Mouse (Mus musculus): ENCODE results near the gene Plcl1. TPM values are rescaled to one million over a fixed set of nuclear protein-coding genes. Genes with fewer than 3 reads are reported as not detected.

Plcl1 gene
- polyA plus RNA-seq, 1 experiment from 2014 or later, result 3.8 TPM

DNA sequence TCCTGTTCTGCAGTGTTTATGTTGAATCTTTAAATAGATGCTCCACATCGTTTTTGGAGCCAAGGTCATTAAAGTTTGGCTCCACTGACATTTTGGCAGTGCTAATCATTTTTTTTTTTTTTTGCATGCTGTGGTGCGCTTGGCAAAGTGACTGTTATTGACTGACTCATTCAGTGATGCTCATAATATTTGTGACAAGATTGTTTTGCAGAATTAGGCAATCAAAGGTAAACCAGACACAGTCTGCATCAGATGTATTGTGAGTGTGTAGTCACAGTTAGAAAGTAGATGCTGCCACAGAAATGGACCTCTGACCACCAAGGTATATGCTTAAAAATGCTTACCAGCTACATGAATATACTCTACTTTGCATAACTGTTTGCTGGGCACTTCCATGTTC, 21.9 kb downstream of the Plcl1 start:
- H3K27ac ChIP-seq (ENCODE audit: low read length), result no peak overlapping the region
- H3K9ac ChIP-seq (replicated peaks; ENCODE audit: low read depth, low read length), result no peak overlapping the region
- H3K4me3 ChIP-seq (ENCODE audit: low read depth, low read length), result no peak overlapping the region
- WGBS, result 64% methylated on average over 2 of the region's 2 CpGs
- H3K27me3 ChIP-seq (ENCODE audit: control insufficient read depth, insufficient read depth, low read length), result no peaks in the 10 kb centered on the region
- no peaks in the 10 kb centered on the region for H3K4me1 ChIP-seq (ENCODE audit: control insufficient read depth, insufficient read depth, low read length)
- ATAC-seq (ENCODE audit: insufficient number of reproducible peaks, insufficient read depth, low FRiP score, low read depth), result no peak
- no peaks in the 10 kb centered on the region for H3K36me3 ChIP-seq (ENCODE audit: control insufficient read depth, insufficient read depth, low read length)
- H3K9me3 ChIP-seq (ENCODE audit: control insufficient read depth, low read depth, low read length), result no peaks in the 10 kb centered on the region
- H3K4me2 ChIP-seq (replicated peaks; ENCODE audit: low read depth, low read length), result no peak overlapping the region

GRCm38 (mm10) chr1:55429051-55429450, 23.3 kb downstream of the Plcl1 start:
- ATAC-seq (ENCODE audit: insufficient number of reproducible peaks, insufficient read depth, low FRiP score, low read depth), result no peak
- WGBS, result 79% methylated on average over 2 of the region's 2 CpGs
- Histone ChIP-seq H3K4me2 (replicated peaks; ENCODE audit: low read depth, low read length) (no peak overlapping the region), H3K4me1 (ENCODE audit: control insufficient read depth, insufficient read depth, low read length) (no peaks in the 10 kb centered on the region), H3K4me3 (ENCODE audit: low read depth, low read length) (no peak overlapping the region), H3K9me3 (ENCODE audit: control insufficient read depth, low read depth, low read length) (no peaks in the 10 kb centered on the region), H3K9ac (replicated peaks; ENCODE audit: low read depth, low read length) (no peak overlapping the region), H3K36me3 (ENCODE audit: control insufficient read depth, insufficient read depth, low read length) (no peaks in the 10 kb centered on the region), H3K27me3 (ENCODE audit: control insufficient read depth, insufficient read depth, low read length) (no peaks in the 10 kb centered on the region), H3K27ac (ENCODE audit: low read length) (no peak overlapping the region)

DNA sequence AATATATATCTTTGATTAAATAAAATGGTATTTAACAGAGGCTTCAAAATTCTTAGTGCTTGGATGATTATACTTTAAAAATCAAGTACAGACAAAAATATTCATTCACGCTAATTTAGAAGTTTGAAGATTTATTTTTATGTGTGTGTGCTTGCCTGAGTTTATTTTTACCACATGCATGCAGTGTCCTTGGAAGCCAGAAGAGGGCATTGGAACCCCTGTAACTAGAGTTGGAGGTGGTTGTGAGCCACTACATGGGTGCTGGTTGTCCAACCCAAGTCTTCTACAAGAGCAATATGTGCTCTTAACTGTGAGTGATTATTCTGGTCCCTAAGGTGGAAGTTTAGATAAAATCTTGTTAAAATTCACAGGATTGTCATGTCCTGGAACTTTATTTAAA, 24.0 kb downstream of the Plcl1 start:
- Histone ChIP-seq H3K9ac (replicated peaks; ENCODE audit: low read depth, low read length) (no peak overlapping the region), H3K4me1 (ENCODE audit: control insufficient read depth, insufficient read depth, low read length) (peaks cover 3% of the 10 kb centered on the region; the same call in 1 of the 2 replicates), H3K9me3 (ENCODE audit: control insufficient read depth, low read depth, low read length) (no peaks in the 10 kb centered on the region), H3K36me3 (ENCODE audit: control insufficient read depth, insufficient read depth, low read length) (no peaks in the 10 kb centered on the region), H3K27ac (ENCODE audit: low read length) (no peak overlapping the region), H3K27me3 (ENCODE audit: control insufficient read depth, insufficient read depth, low read length) (no peaks in the 10 kb centered on the region), H3K4me3 (ENCODE audit: low read depth, low read length) (no peak overlapping the region), H3K4me2 (replicated peaks; ENCODE audit: low read depth, low read length) (no peak overlapping the region)
- ATAC-seq (ENCODE audit: insufficient number of reproducible peaks, insufficient read depth, low FRiP score, low read depth), result no peak
- 100% methylated on average over 1 of the region's 1 CpGs for WGBS

GRCm38 (mm10) chr1:55430587-55430986, 24.9 kb downstream of the Plcl1 start:
- 94% methylated on average over 3 of the region's 3 CpGs for WGBS
- no peaks in the 10 kb centered on the region for H3K27me3 ChIP-seq (ENCODE audit: control insufficient read depth, insufficient read depth, low read length)
- no peak for ATAC-seq (ENCODE audit: insufficient number of reproducible peaks, insufficient read depth, low FRiP score, low read depth)
- H3K27ac ChIP-seq (ENCODE audit: low read length), result no peak overlapping the region
- H3K4me2 ChIP-seq (replicated peaks; ENCODE audit: low read depth, low read length), result no peak overlapping the region
- H3K36me3 ChIP-seq (ENCODE audit: control insufficient read depth, insufficient read depth, low read length), result no peaks in the 10 kb centered on the region
- no peaks in the 10 kb centered on the region for H3K9me3 ChIP-seq (ENCODE audit: control insufficient read depth, low read depth, low read length)
- no peak overlapping the region for H3K4me3 ChIP-seq (ENCODE audit: low read depth, low read length)
- peaks cover 3% of the 10 kb centered on the region; the same call in 1 of the 2 replicates for H3K4me1 ChIP-seq (ENCODE audit: control insufficient read depth, insufficient read depth, low read length)
- H3K9ac ChIP-seq (replicated peaks; ENCODE audit: low read depth, low read length), result no peak overlapping the region

DNA sequence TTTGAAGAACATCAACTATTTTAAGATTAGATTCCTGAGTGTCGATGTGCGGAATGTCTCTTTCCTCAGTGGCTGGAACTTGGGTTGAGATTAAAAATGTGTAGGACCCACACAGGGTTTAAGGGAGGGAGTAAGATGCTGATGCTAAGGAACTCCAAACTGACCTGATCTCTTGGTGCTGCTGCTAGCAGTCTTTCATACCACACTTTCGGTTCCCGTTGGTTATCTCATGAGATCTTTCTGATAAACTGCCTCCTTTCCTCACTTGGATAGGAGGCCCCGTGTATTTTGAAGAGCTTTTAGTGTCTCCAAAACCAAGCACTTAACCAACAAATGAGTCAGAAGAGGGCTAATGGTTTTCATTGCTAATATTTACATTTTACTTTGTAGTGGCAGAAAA, 30.9 kb downstream of the Plcl1 start:
- no peak for ATAC-seq (ENCODE audit: insufficient number of reproducible peaks, insufficient read depth, low FRiP score, low read depth)
- Histone ChIP-seq H3K36me3 (ENCODE audit: control insufficient read depth, insufficient read depth, low read length) (no peaks in the 10 kb centered on the region), H3K9me3 (ENCODE audit: control insufficient read depth, low read depth, low read length) (no peaks in the 10 kb centered on the region), H3K27me3 (ENCODE audit: control insufficient read depth, insufficient read depth, low read length) (no peaks in the 10 kb centered on the region), H3K4me3 (ENCODE audit: low read depth, low read length) (no peak overlapping the region), H3K4me1 (ENCODE audit: control insufficient read depth, insufficient read depth, low read length) (peaks cover 17% of the 10 kb centered on the region; the same call in 1 of the 2 replicates), H3K4me2 (replicated peaks; ENCODE audit: low read depth, low read length) (no peak overlapping the region), H3K27ac (ENCODE audit: low read length) (0 out of 2 replicates have a peak overlapping the region, but pooled peaks have one; percentile 10), H3K9ac (replicated peaks; ENCODE audit: low read depth, low read length) (no peak overlapping the region)
- WGBS, result 31% methylated on average over 5 of the region's 5 CpGs

GRCm38 (mm10) chr1:55437095-55437494, 31.4 kb downstream of the Plcl1 start:
- 0 out of 2 replicates have a peak, but pooled peaks have one; percentile 46 for ATAC-seq (ENCODE audit: insufficient number of reproducible peaks, insufficient read depth, low FRiP score, low read depth)
- Histone ChIP-seq H3K27me3 (ENCODE audit: control insufficient read depth, insufficient read depth, low read length) (no peaks in the 10 kb centered on the region), H3K27ac (ENCODE audit: low read length) (no peak overlapping the region), H3K9ac (replicated peaks; ENCODE audit: low read depth, low read length) (no peak overlapping the region), H3K4me2 (replicated peaks; ENCODE audit: low read depth, low read length) (peak overlapping the region; percentile 15; the same call in 1 of the 2 replicates), H3K36me3 (ENCODE audit: control insufficient read depth, insufficient read depth, low read length) (no peaks in the 10 kb centered on the region), H3K9me3 (ENCODE audit: control insufficient read depth, low read depth, low read length) (no peaks in the 10 kb centered on the region), H3K4me3 (ENCODE audit: low read depth, low read length) (no peak overlapping the region), H3K4me1 (ENCODE audit: control insufficient read depth, insufficient read depth, low read length) (peaks cover 17% of the 10 kb centered on the region; the same call in 1 of the 2 replicates)
- WGBS, result 33% methylated on average over 8 of the region's 8 CpGs

DNA sequence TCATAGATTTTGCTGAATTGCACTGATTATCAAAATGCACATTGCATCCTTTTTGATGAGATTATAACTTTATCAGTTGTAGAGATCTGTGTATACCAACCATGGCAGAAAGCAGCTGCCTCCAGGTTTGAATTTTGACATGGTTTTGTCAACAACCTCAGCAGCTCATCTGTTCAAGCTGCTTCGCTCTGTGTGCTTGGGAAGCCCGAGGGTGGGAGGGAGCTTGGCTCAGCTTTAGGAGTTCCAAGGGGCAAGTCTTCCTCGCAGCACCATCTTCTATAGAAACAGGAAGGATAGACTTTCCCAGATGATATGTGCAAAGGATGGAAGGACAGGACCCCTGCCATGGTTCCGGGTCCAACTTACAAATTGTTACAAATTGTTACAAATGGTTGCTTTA, 32.9 kb downstream of the Plcl1 start:
- H3K36me3 ChIP-seq (ENCODE audit: control insufficient read depth, insufficient read depth, low read length), result no peaks in the 10 kb centered on the region
- H3K4me2 ChIP-seq (replicated peaks; ENCODE audit: low read depth, low read length), result no peak overlapping the region
- H3K9ac ChIP-seq (replicated peaks; ENCODE audit: low read depth, low read length), result no peak overlapping the region
- no peaks in the 10 kb centered on the region for H3K9me3 ChIP-seq (ENCODE audit: control insufficient read depth, low read depth, low read length)
- no peaks in the 10 kb centered on the region for H3K27me3 ChIP-seq (ENCODE audit: control insufficient read depth, insufficient read depth, low read length)
- ATAC-seq (ENCODE audit: insufficient number of reproducible peaks, insufficient read depth, low FRiP score, low read depth), result no peak
- no peak overlapping the region for H3K27ac ChIP-seq (ENCODE audit: low read length)
- 53% methylated on average over 4 of the region's 4 CpGs for WGBS
- peaks cover 17% of the 10 kb centered on the region; the same call in 1 of the 2 replicates for H3K4me1 ChIP-seq (ENCODE audit: control insufficient read depth, insufficient read depth, low read length)
- no peak overlapping the region for H3K4me3 ChIP-seq (ENCODE audit: low read depth, low read length)

GRCm38 (mm10) chr1:55445043-55445688, 39.4 kb downstream of the Plcl1 start:
- no peaks in the 10 kb centered on the region for H3K9me3 ChIP-seq (ENCODE audit: control insufficient read depth, low read depth, low read length)
- WGBS, result 67% methylated on average over 6 of the region's 6 CpGs
- peak; percentile 75 for ATAC-seq (ENCODE audit: insufficient number of reproducible peaks, insufficient read depth, low FRiP score, low read depth)

GRCm38 (mm10) chr1:55445689-55446044, 39.9 kb downstream of the Plcl1 start:
- ATAC-seq (ENCODE audit: insufficient number of reproducible peaks, insufficient read depth, low FRiP score, low read depth), result peak; percentile 77
- H3K4me3 ChIP-seq (ENCODE audit: low read depth, low read length), result no peak overlapping the region
- 32% methylated on average over 3 of the region's 3 CpGs for WGBS

More at GRCm38 (mm10) chr1:55445043-55445688, 39.4 kb downstream of the Plcl1 start:
- H3K27ac ChIP-seq (ENCODE audit: low read length), result peak overlapping the region; percentile 33; the same call in 1 of the 2 replicates
- H3K27me3 ChIP-seq (ENCODE audit: control insufficient read depth, insufficient read depth, low read length), result no peaks in the 10 kb centered on the region
- no peaks in the 10 kb centered on the region for H3K36me3 ChIP-seq (ENCODE audit: control insufficient read depth, insufficient read depth, low read length)
- H3K9ac ChIP-seq (replicated peaks; ENCODE audit: low read depth, low read length), result no peak overlapping the region
- H3K4me1 ChIP-seq (ENCODE audit: control insufficient read depth, insufficient read depth, low read length), result 0 out of 2 replicates have a peak, but pooled peaks cover 2% of the 10 kb centered on the region
- no peak overlapping the region for H3K4me2 ChIP-seq (replicated peaks; ENCODE audit: low read depth, low read length)
- no peak overlapping the region for H3K4me3 ChIP-seq (ENCODE audit: low read depth, low read length)

More at GRCm38 (mm10) chr1:55445689-55446044, 39.9 kb downstream of the Plcl1 start:
- no peaks in the 10 kb centered on the region for H3K9me3 ChIP-seq (ENCODE audit: control insufficient read depth, low read depth, low read length)
- no peaks in the 10 kb centered on the region for H3K36me3 ChIP-seq (ENCODE audit: control insufficient read depth, insufficient read depth, low read length)
- H3K27ac ChIP-seq (ENCODE audit: low read length), result no peak overlapping the region
- 0 out of 2 replicates have a peak, but pooled peaks cover 2% of the 10 kb centered on the region for H3K4me1 ChIP-seq (ENCODE audit: control insufficient read depth, insufficient read depth, low read length)
- no peak overlapping the region for H3K9ac ChIP-seq (replicated peaks; ENCODE audit: low read depth, low read length)
- H3K4me2 ChIP-seq (replicated peaks; ENCODE audit: low read depth, low read length), result no peak overlapping the region
- no peaks in the 10 kb centered on the region for H3K27me3 ChIP-seq (ENCODE audit: control insufficient read depth, insufficient read depth, low read length)

All from stomach, embryonic 14.5 days (tissue).